Mouse (Mus musculus): Measurements from ENCODE around the gene En1. TPM values are rescaled to one million over a fixed set of nuclear protein-coding genes. Genes with fewer than 3 reads are reported as not detected.

Gene En1
- under 1 TPM; 0.18 to 0.64 TPM for total RNA-seq (2021)
- long read RNA-seq, experiment 1: 0 reads
- long read RNA-seq, experiment 2: 0 reads

DNA sequence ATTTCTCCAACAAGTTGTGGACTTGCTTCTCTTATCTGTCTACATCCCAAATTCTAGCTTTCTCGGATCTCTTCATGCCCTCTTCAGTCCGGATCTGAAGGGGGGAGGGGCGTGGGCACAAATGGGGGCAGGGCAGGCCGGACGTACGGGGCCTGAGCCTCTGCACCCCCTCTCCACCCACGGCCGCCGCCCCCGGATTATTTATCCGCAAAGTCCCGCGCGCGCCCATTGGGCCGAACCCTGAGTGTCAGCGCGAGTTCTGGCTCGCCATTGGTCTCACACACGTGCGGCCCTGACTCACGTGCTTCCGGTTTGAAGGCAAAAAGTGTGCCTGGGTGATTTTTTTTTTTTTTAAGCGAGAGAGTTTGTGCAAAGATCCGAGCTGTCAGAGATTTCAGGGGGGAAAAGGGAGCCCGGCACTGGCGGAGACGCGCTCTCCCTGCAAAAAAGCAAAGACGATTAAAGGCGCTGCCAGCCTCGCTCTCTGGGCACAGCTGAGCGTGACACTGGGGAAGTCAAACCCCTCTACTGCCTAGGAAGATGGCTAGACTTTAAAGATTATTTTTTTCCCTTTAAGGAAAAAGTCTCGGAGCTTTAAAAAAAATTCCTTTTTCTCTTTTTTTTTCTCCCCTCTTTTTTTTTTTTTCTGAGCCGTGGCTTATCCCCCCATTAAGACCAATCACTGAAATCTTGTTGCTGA lies at the start of gene En1:
Gene En1 (plus strand): TSS at position 388 of the 700 bp plus-strand sequence.
- DNase-seq: peak; percentile 40

- no peak for DNase-seq
These were observed 45.0 kb upstream of the En1 start for GRCm38 (mm10) chr1:120556926-120557846.

DNA sequence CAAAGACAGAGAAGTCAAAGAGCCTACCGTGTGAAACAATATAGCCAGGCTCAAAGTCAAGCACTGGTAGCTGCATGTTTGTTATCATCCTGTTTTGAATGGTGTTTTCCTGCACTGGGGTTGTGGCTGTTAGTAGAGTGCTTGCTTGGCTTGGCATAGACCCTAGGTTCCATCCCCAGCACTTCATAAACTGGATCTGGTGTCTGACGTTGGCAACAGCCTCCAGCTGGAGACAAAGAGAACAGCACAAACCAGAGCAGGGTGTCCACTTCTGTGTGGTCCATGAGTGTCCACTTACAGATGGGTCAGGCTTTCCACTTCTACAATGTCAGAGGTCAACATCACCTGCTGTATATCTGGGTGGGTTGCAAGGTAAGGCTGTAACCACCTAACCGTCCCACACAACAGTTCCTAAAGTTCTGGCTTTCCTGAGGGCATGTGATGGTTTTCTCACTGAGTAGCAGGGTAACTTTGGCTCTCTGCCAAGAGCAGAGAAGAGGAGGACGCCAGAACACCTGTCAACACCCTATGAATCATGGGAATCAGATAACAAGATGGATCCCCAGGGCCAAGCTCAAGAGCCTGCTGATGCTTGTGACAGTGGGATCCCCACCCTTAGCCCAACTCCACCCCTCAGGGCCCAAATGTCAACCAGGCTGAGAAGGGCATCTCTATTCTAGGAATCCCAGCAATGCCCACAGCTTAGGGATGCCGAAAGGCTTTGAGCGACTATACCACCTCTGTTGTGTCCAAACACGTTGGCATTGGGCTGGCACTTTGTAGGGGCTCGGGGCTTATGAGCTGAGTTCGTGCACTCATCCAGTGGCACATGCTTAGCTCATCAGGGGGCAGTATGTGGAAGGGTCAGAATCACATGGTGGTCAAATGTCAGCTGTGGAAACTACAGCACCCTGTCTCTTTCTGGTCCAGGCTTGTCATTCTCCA lies 43.6 kb upstream of the En1 start:
- DNase-seq: no peak

DNA sequence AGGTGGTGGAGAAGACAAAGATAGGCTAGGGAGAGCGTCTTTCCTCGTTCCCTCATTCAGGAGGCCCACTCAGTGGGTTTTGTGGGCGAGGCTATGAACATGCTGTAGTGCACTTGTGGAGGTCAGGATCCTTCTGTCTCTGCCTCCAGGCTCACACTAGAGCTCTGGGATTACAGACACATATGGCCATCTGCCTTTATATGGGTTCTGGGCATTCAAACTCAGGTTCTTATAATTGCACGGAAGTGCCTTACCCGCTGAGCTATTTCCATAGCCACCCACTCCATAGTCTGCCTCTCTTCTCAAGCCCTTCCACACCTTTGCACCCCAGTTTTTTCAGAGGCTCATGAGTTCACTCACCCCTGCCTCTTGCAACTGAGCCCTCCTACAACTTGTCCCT lies 42.3 kb upstream of the En1 start:
- DNase-seq: no peak

- DNase-seq: no peak
These were observed 20.9 kb upstream of the En1 start for GRCm38 (mm10) chr1:120581306-120581705.

GRCm38 (mm10) chr1:120585481-120585880 lies 16.7 kb upstream of the En1 start:
- no peak for DNase-seq

DNA sequence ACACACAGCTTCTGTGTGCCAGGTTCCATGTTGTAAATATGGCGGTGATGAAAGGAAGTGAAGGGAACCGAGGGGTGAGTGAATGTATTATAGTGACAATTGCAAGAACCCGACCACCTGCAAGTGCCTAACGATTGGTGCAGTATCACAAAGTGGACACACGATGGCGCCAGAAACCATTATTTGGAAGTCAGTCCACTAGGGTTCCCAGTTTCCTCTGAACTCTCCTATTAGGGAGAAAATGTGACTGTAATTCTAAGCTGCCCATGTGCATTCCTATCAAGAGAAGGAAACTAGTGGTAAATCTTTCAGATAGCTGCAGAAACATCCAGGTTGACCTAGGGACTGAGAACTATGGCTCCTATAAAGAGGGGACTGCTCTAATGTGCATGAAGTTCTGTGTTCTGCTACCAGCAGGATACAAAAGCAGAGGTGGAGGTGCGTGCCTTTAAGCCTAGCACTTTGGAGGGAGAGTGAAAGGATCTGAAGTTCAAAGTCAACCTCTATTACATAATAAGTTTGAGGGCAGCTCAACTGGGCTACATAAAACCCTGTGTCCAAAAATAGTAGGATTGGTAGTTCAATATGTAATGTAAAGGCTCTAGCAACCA lies 15.6 kb upstream of the En1 start:
- DNase-seq: peak; percentile 69

- no peak for DNase-seq
These were observed 14.8 kb upstream of the En1 start for GRCm38 (mm10) chr1:120587431-120587830.

- DNase-seq: no peak
These were observed 14.3 kb upstream of the En1 start for GRCm38 (mm10) chr1:120587960-120588359.

GRCm38 (mm10) chr1:120588362-120589027 lies 13.7 kb upstream of the En1 start:
- DNase-seq: no peak

DNA sequence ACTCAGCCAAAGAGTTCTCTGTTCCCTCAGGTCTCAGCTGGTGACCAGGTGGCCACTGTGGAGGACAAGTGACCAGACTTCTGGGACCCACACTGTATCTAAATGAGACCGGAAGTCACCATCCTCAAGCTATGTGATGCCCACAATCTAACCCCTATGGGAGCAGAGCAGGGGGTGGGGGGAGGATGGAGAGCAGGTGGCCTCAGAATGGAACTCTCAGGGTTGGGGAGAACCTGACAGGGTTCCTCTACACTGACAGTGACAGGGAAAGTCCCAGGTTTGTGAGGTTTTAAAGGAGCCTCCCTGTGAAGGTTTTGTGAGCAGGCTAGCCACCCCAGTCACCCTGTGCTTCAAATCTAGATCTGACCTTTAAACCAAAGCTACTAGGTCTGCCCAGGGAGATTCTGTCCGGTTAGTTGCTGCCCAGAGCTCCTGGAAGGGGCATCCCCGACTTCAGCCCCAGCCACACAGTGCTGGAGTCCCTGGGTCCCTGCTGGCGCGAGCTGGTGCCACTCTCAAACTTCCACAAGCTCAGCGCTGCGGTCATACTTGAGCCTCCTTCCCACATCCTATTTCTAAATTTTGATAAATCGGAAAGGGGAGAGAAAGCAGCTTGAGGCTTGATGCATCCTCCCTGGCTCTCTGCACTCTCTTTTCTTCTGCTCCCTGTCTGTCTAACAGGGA lies 8.8 kb upstream of the En1 start:
- DNase-seq: no peak

- DNase-seq: peak; percentile 38
These were observed 7.6 kb upstream of the En1 start for GRCm38 (mm10) chr1:120594603-120595002.

DNA sequence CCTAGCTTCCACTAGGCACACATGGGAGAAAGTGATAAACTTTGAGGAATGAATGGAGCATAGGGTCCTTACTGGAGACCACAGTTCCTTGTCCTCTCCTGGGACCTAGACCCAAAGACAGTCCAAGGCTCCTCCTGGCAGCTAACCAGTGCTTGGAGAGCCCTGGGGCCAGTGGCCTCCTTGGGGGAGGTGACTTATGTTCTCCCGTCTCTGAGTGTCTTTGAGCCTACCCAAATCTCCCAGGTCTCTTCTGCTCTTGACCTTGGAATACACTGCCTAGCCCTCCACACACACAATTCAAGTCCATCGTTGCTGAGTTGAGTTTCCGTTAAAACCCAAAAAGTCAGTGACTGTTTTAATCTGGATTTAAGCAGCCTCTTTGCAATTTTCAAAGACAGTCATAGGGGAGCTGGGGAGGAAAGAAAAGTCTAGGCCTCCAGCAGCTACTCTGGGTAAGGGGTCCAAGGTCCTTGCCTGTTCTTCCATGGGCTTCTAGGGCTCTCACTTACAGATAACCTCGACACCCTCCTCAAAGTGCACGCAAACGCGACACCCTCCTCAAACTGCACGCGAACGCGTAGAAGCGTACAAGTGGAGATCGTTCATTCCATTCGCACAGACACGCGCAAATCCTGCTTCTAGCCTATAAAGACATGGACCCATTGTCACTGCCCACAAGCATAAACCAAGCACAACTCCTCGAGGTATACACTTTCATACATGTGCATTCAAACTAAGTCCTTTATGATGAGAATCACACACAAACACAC lies 6.6 kb upstream of the En1 start:
- no peak for DNase-seq

DNA sequence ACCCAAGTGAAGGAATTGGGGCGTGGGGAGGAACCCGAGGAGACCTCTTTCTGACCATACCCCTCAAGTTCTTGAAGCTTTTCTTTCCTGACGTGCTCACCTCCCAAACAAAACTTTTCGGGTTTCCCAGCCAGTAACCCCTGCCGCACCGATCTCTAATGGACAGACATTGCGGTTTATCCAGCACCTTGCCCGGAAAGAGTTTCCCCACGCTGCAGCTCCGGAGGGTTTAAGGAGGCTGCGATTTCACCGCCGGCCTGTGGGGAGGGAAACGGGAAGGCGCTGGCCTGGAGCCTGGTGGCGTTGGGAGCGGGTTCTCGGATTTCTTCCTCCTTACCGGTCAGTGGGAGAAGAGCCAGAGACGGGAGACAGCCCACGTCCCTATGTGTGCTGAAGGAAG lies 5.9 kb upstream of the En1 start:
- DNase-seq: peak; percentile 38

GRCm38 (mm10) chr1:120596784-120597183 lies 5.4 kb upstream of the En1 start:
- DNase-seq: no peak

DNA sequence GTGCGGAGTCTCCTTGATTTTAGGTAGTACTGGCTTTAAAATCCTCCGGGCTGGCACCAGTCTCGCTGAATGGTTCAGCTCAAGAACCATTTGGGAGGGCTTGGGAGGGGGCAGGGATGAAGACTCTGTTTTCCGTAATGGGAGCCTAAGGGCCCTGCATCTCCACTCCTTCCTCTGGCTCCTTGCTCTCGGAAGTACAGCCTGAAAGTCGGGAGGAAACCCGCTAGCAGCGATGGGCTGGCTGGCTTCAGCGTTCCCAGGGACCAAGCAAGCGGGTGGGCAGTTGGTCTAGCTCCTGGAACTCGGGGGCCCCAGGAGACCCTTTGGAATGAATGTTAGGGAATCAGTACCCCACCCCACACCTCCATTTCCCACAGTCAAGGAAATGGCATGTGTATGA lies 4.9 kb upstream of the En1 start:
- DNase-seq: no peak

- DNase-seq: no peak
These were observed 3.9 kb upstream of the En1 start for GRCm38 (mm10) chr1:120598196-120598940.

DNA sequence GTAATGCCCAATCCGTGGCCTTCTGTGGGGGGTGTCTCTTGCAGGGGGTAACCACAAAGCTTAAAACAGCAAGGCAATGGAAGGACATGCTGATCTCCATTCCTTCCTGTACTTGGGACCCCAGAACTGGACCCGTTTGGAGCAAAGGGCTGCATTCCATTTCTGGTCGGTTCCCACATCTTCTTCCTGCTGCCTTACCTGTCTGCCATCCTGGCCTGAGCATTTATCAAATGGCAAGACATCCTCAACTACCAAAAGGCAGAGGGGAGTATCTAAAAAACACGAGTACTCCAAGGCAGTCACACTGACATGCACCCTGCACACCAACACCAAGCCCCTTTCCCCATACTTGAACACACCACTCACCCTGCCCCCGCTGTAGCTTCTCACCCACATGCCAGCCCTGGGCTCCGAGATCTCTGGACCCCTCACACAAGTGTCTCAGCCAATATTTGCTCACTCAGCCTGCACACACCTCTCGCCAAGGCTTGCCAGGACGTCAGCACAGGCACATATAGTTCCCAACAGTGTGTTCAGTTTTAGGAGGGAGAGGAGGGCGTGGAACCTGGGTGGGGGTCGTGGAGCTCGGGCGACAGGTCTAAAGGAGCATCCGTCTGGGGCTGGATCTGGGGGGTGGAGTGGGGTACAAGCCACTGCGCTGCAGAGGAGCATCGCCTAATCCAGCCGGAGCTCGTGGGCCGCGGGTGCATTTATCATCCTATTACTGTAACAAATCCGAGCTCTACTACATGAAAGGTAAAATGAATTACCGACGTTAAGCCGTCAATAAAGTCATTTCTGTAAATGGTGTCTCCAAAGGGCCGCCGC lies 2.7 kb upstream of the En1 start:
- DNase-seq: no peak

All from adrenal gland, postnatal 10 days (tissue).